Mouse (Mus musculus) liver, embryonic 14.5 days (tissue): ENCODE measurements around the gene Dnhd1.

Experiments
- CTCF ChIP-seq: IDR thresholded peaks from 2 replicates; pipeline ENCODE4 v1.5.1; 2016; ENCODE audit warnings: antibody characterized with exemption, low read depth, control low read depth
- EP300 ChIP-seq: IDR thresholded peaks from 2 replicates; pipeline ENCODE4 v1.6.1; 2016; ENCODE audit warnings: antibody characterized with exemption, low read depth

DNA sequence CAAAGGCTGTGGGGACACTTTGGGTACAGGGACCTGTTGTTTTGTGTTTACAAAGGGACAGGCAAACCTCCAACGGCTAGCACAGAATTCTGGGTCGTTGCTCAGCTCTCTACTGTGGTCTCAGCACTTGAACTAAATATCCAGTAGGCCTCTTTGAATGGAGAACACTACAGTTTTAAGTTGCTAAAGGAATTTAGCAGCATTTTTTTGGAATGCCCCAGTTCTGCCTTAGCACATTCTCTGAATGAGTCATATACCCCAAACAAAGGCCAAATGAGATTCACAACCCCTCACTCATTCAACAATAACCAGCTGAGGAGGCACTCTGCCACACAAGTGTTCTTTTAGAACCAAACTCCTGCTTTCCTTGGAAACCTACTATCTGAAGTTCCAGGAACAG is 71.3 kb downstream of the Dnhd1 start:
- TF ChIP-seq EP300 (no peak), CTCF (no peak)
